Mouse (Mus musculus) liver, embryonic 14.5 days (tissue): ENCODE measurements at regions not wholly inside any gene's neighbourhood (a gene's known extent, or its start where the extent isn't known, plus 50 kb on each side); places are given as distances from the start of the nearest gene placed in this dataset.

Source experiments
- ATAC-seq: fragments of 200-750 bp; cut with Nextera tagmentation; 2 replicates; pipeline ENCODE4 v1.8.0; 2017; ENCODE audit warnings: moderate number of reproducible peaks, mild to moderate bottlenecking, moderate library complexity; ENCODE audit not compliant: insufficient read depth
- DNase-seq, 3 experiments: peaks; one replicate each; pipeline ENCODE4 v3.0.0-alpha.2; 2012 to 2013; ENCODE audit warnings: low read depth in 3 of 3, low spot score in 3 of 3
- H3K27ac ChIP-seq: fragments of 300-500 bp; sonication (generic); 2 replicates; pipeline ENCODE4 v1.5.1; 2014; ENCODE audit warnings: moderate library complexity, mild to moderate bottlenecking, control low read depth, inconsistent platforms
- H3K27me3 ChIP-seq: fragments of 300-500 bp; sonication (generic); 2 replicates; pipeline ENCODE4 v1.6.1; 2014; ENCODE audit warnings: mild to moderate bottlenecking, low read length, moderate library complexity; ENCODE audit not compliant: control insufficient read depth, insufficient read depth
- H3K36me3 ChIP-seq: fragments of 300-500 bp; sonication (generic); replicated peaks from 2 replicates; pipeline ENCODE4 v1.6.1; 2014; ENCODE audit warnings: low read depth; ENCODE audit not compliant: control insufficient read depth, insufficient read depth
- H3K4me1 ChIP-seq, 2 experiments: fragments of 200-500 bp in 1 of 2; fragments of 300-500 bp in 1 of 2; sonication (generic) in 1 of 2; replicated peaks; 2 replicates each; pipeline ENCODE4 v1.6.1; 2012 to 2014; ENCODE audit warnings: antibody characterized with exemption in 1 of 2, inconsistent platforms in 1 of 2, low read length in 1 of 2; ENCODE audit not compliant: control insufficient read depth in 2 of 2, insufficient read depth in 2 of 2
- H3K4me2 ChIP-seq: fragments of 300-500 bp; sonication (generic); 2 replicates; pipeline ENCODE4 v1.6.1; 2014; ENCODE audit warnings: low read depth, mild to moderate bottlenecking, control low read depth, moderate library complexity
- H3K4me3 ChIP-seq, 2 experiments: fragments of 200-500 bp in 1 of 2; fragments of 300-500 bp in 1 of 2; sonication (generic) in 1 of 2; 2 replicates each; pipeline ENCODE4 v1.5.1; 2012 to 2014; ENCODE audit warnings: low read depth in 2 of 2, low read length in 2 of 2, mild to moderate bottlenecking in 2 of 2, control low read depth in 1 of 2, inconsistent platforms in 1 of 2, moderate library complexity in 1 of 2; ENCODE audit not compliant: insufficient read depth in 1 of 2
- H3K9ac ChIP-seq: fragments of 300-500 bp; sonication (generic); replicated peaks from 2 replicates; pipeline ENCODE4 v1.6.1; 2014; ENCODE audit warnings: mild to moderate bottlenecking, control low read depth, moderate library complexity
- H3K9me3 ChIP-seq: fragments of 300-500 bp; sonication (generic); 2 replicates; pipeline ENCODE4 v1.6.1; 2016; ENCODE audit warnings: low read length, mixed read lengths; ENCODE audit not compliant: control insufficient read depth
- CTCF ChIP-seq: IDR thresholded peaks from 2 replicates; pipeline ENCODE4 v1.5.1; 2016; ENCODE audit warnings: antibody characterized with exemption, low read depth, control low read depth
- EP300 ChIP-seq: IDR thresholded peaks from 2 replicates; pipeline ENCODE4 v1.6.1; 2016; ENCODE audit warnings: antibody characterized with exemption, low read depth
- WGBS: fragments of 180-500 bp; shearing (Covaris S2); extraction: QIAGEN DNeasy Blood & Tissue Kit; methylation state at CpG from one replicate; pipeline ENCODE4 v1.1.7; 2014; ENCODE audit not compliant: insufficient replicate concordance; 5-methylcytosine and 5-hydroxymethylcytosine counted together

- Histone ChIP-seq H3K27ac (no peak overlapping the region), H3K36me3 (no peaks in the 10 kb centered on the region), H3K4me1 (no peaks in the 10 kb centered on the region), H3K9ac (no peak overlapping the region), H3K9me3 (no peaks in the 10 kb centered on the region), H3K4me3 (no peak overlapping the region), H3K27me3 (no peaks in the 10 kb centered on the region), H3K4me2 (no peak overlapping the region)
- DNase-seq (no peak), ATAC-seq (no peak)
- WGBS = 17% methylated on average over 6 of the region's 6 CpGs
- no peak for TF ChIP-seq EP300
- TF ChIP-seq CTCF = no peak
Measured at GRCm38 (mm10) chr10:99385854-99386253, 122.8 kb downstream of the Dusp6 start.

GRCm38 (mm10) chr10:99388526-99388925 lies 125.5 kb downstream of the Dusp6 start:
- Histone ChIP-seq H3K9ac (no peak overlapping the region), H3K4me1 (no peaks in the 10 kb centered on the region), H3K27me3 (no peaks in the 10 kb centered on the region), H3K4me3 (no peak overlapping the region), H3K9me3 (no peaks in the 10 kb centered on the region), H3K27ac (no peak overlapping the region), H3K36me3 (no peaks in the 10 kb centered on the region), H3K4me2 (no peak overlapping the region)
- 79% methylated on average over 7 of the region's 7 CpGs for WGBS
- ATAC-seq (no peak), DNase-seq (no peak)
- TF ChIP-seq EP300 = no peak
- no peak for TF ChIP-seq CTCF

- Histone ChIP-seq H3K4me2 (no peak overlapping the region), H3K9me3 (no peaks in the 10 kb centered on the region), H3K27ac (no peak overlapping the region), H3K36me3 (no peaks in the 10 kb centered on the region), H3K4me1 (no peaks in the 10 kb centered on the region), H3K9ac (no peak overlapping the region), H3K27me3 (no peaks in the 10 kb centered on the region), H3K4me3 (no peak overlapping the region)
- ATAC-seq (no peak), DNase-seq (no peak)
- no peak for TF ChIP-seq EP300
- no peak for TF ChIP-seq CTCF
- 77% methylated on average over 8 of the region's 8 CpGs for WGBS
Measured at GRCm38 (mm10) chr10:99388986-99389385, 126.0 kb downstream of the Dusp6 start.

- Histone ChIP-seq H3K27me3 (no peaks in the 10 kb centered on the region), H3K4me1 (no peaks in the 10 kb centered on the region), H3K9ac (no peak overlapping the region), H3K9me3 (no peaks in the 10 kb centered on the region), H3K4me3 (no peak overlapping the region), H3K4me2 (no peak overlapping the region), H3K27ac (no peak overlapping the region), H3K36me3 (no peaks in the 10 kb centered on the region)
- ATAC-seq (no peak), DNase-seq (no peak)
- 55% methylated on average over 7 of the region's 7 CpGs for WGBS
- TF ChIP-seq CTCF = no peak
- no peak for TF ChIP-seq EP300
Measured at GRCm38 (mm10) chr10:99390609-99391183, 127.7 kb downstream of the Dusp6 start.

- Histone ChIP-seq H3K36me3 (no peaks in the 10 kb centered on the region), H3K4me1 (no peaks in the 10 kb centered on the region), H3K9ac (no peak overlapping the region), H3K4me3 (no peak overlapping the region), H3K27me3 (no peaks in the 10 kb centered on the region), H3K27ac (no peak overlapping the region), H3K4me2 (no peak overlapping the region), H3K9me3 (no peaks in the 10 kb centered on the region)
- WGBS = 68% methylated on average over 6 of the region's 6 CpGs
- DNase-seq (no peak), ATAC-seq (no peak)
- no peak for TF ChIP-seq CTCF
- no peak for TF ChIP-seq EP300
Measured at GRCm38 (mm10) chr10:99391725-99392124, 128.7 kb downstream of the Dusp6 start.
